8 mouse cellular contexts compared by ENCODE assay signal in genomic region chr3:97337306-97337705, GRCm38 (mm10). TPM values are rescaled to one million over a fixed set of nuclear protein-coding genes. Genes with fewer than 3 reads are reported as not detected.
DNase-seq lines count a peak whose midpoint lies in the region; ATAC-seq and TF ChIP-seq lines count a peak whose summit lies in the region.
"Had no signal": no experiment of that assay in that cellular context is flagged by ENCODE, and none has a peak within 500 bp of the region (broad histone marks: within the 10 kb centered on the region; RNA-seq: fewer than 3 reads in every experiment).

No protein-coding gene starts in this region.

- WGBS in heart, embryonic 11.5 days (ENCODE audit: insufficient replicate concordance) = 25% methylated on average over 11 of the region's 11 CpGs
- 35% methylated on average over 11 of the region's 11 CpGs for WGBS in forebrain, embryonic 16.5 days

- no peak for TF ChIP-seq CTCF in layer of hippocampus, adult 2 months (conservative IDR thresholded peaks at IDR 0.05)

- no peaks in the 10 kb centered on the region for H3K9me3 ChIP-seq in heart, embryonic 11.5 days (replicated peaks; ENCODE audit: control insufficient read depth, low read length)
- H3K9me3 ChIP-seq in forebrain, embryonic 16.5 days (ENCODE audit: control insufficient read depth, low read length) = no peaks in the 10 kb centered on the region

- H3K4me1 ChIP-seq in heart, embryonic 11.5 days (ENCODE audit: control insufficient read depth, insufficient read depth, low read length) = peaks cover 9% of the 10 kb centered on the region
- H3K4me1 ChIP-seq in forebrain, embryonic 16.5 days (replicated peaks; ENCODE audit: control insufficient read depth, insufficient read depth, low read length) = peaks cover 11% of the 10 kb centered on the region

- no peaks in the 10 kb centered on the region for H3K27me3 ChIP-seq in heart, embryonic 11.5 days (ENCODE audit: control insufficient read depth, insufficient read depth, low read length)
- H3K27me3 ChIP-seq in forebrain, embryonic 16.5 days (replicated peaks; ENCODE audit: control insufficient read depth, insufficient read depth, low read length) = no peaks in the 10 kb centered on the region

- no peak for ATAC-seq in heart, embryonic 11.5 days (replicated peaks; ENCODE audit: insufficient number of reproducible peaks, low FRiP score, low TSS enrichment)
- no peak for ATAC-seq in forebrain, embryonic 16.5 days

- peak overlapping the region; percentile 40 for H3K4me2 ChIP-seq in heart, embryonic 11.5 days
- no peak overlapping the region for H3K4me2 ChIP-seq in forebrain, embryonic 16.5 days (ENCODE audit: low read length)

- H3K9ac ChIP-seq in heart, embryonic 11.5 days (ENCODE audit: low read depth, low read length) = no peak overlapping the region
- no peak overlapping the region for H3K9ac ChIP-seq in forebrain, embryonic 16.5 days (replicated peaks; ENCODE audit: low read depth, low read length)

- H3K4me3 ChIP-seq in heart, embryonic 11.5 days (ENCODE audit: low read depth, low read length) = no peak overlapping the region
- no peak overlapping the region for H3K4me3 ChIP-seq in layer of hippocampus, adult 2 months
- no peak overlapping the region for H3K4me3 ChIP-seq in forebrain, embryonic 16.5 days (replicated peaks; ENCODE audit: low read length)

- DNase-seq in retina, postnatal 1 day = peak; percentile 46
- DNase-seq in retina, embryonic 14.5 days (ENCODE audit: low spot score) = no peak
- DNase-seq in layer of hippocampus, adult 2 months (ENCODE audit: low spot score in 2 of 2) = peak; percentile 32 to 62
- DNase-seq in right cerebral cortex, postnatal 14 days = peak; percentile 65
- no peak for DNase-seq in thymus, postnatal 14 days

- H3K27ac ChIP-seq in heart, embryonic 11.5 days (ENCODE audit: low read depth, low read length) = no peak overlapping the region
- H3K27ac ChIP-seq in layer of hippocampus, adult 2 months = no peak overlapping the region
- H3K27ac ChIP-seq in forebrain, embryonic 16.5 days (ENCODE audit: low read length) = no peak overlapping the region
- H3K27ac ChIP-seq: macrophage had no signal

- no peaks in the 10 kb centered on the region for H3K36me3 ChIP-seq in heart, embryonic 11.5 days (ENCODE audit: control insufficient read depth, insufficient read depth, low read length)
- H3K36me3 ChIP-seq in forebrain, embryonic 16.5 days (ENCODE audit: control insufficient read depth, insufficient read depth) = no peaks in the 10 kb centered on the region

RNA-seq across cellular contexts. Expression of gene Bcl9, which starts 39.6 kb away (rescaled TPM):
- 38.5 and 40.8 TPM in 2 replicates for polyA plus RNA-seq in heart, embryonic 11.5 days (2014; fragmentation: Nextera tagmentation; extraction: Ambion mirVana)
- total RNA-seq in layer of hippocampus, adult 2 months (2021) = 10 to 100 TPM; 64.7 to 67.6 TPM
- polyA plus RNA-seq in forebrain, embryonic 16.5 days (2015; fragmentation: Nextera tagmentation; extraction: Ambion mirVana) = 102 and 109 TPM in 2 replicates

Comparison
In these comparisons a context has a peak if more than half of its experiments do, and no peak if none do; other contexts are left out.
1. DNase-seq: peak in retina, postnatal 1 day (single experiment), layer of hippocampus, adult 2 months (2 of 2) and right cerebral cortex, postnatal 14 days (single experiment); none in retina, embryonic 14.5 days (single experiment) and thymus, postnatal 14 days (single experiment).